In genomic region chr1:138389676-138390075, GRCm38 (mm10) we compare ENCODE assay signal across 18 mouse cellular contexts.
"Had no signal": no experiment of that assay in that cellular context is flagged by ENCODE, and none has a peak within 500 bp of the region (broad histone marks: within the 10 kb centered on the region; RNA-seq: fewer than 3 reads in every experiment).

No protein-coding gene starts in this region.

- H3K36me3 ChIP-seq: liver, embryonic 13.5 days; liver, embryonic 15.5 days; lung, embryonic 15.5 days; midbrain, embryonic 15.5 days; neural tube, embryonic 12.5 days; stomach, embryonic 15.5 days had no signal

- ATAC-seq: liver, postnatal 0 days; lung, postnatal 0 days had no signal

- H3K9ac ChIP-seq: liver, embryonic 13.5 days; liver, embryonic 15.5 days; liver, postnatal 0 days; lung, embryonic 15.5 days; midbrain, embryonic 15.5 days; neural tube, embryonic 12.5 days; stomach, embryonic 15.5 days had no signal

- H3K4me2 ChIP-seq: liver, embryonic 13.5 days; liver, embryonic 15.5 days; lung, embryonic 15.5 days; midbrain, embryonic 15.5 days; neural tube, embryonic 12.5 days; stomach, embryonic 15.5 days had no signal

- H3K9me3 ChIP-seq: liver, embryonic 13.5 days; liver, embryonic 15.5 days; lung, embryonic 15.5 days; megakaryocyte, embryonic 14.5 days; midbrain, embryonic 15.5 days; neural tube, embryonic 12.5 days; stomach, embryonic 15.5 days had no signal

- H3K27me3 ChIP-seq: liver, embryonic 13.5 days; liver, embryonic 15.5 days; megakaryocyte, embryonic 14.5 days; midbrain, embryonic 15.5 days; neural tube, embryonic 12.5 days; stomach, embryonic 15.5 days had no signal

- H3K4me1 ChIP-seq: liver, embryonic 13.5 days; liver, embryonic 15.5 days; lung, embryonic 15.5 days; stomach, embryonic 15.5 days had no signal

- H3K4me3 ChIP-seq: liver, embryonic 13.5 days; liver, embryonic 15.5 days; lung, embryonic 15.5 days; megakaryocyte, embryonic 14.5 days; midbrain, embryonic 15.5 days; neural tube, embryonic 12.5 days; stomach, embryonic 15.5 days had no signal

- H3K27ac ChIP-seq: liver, embryonic 13.5 days; liver, embryonic 15.5 days; lung, embryonic 15.5 days; macrophage; neural tube, embryonic 12.5 days; stomach, embryonic 15.5 days; stomach, postnatal 0 days had no signal

- DNase-seq: liver, embryonic 13.5 days; liver, postnatal 0 days; lung, adult 2 months; lung, postnatal 14 days; lung, postnatal 36 days; right cerebral cortex, postnatal 14 days; thymus, adult 2 months; thymus, postnatal 25 days; thymus, postnatal 4 days had no signal
